Mouse (Mus musculus): Measurements from ENCODE around the gene Supt6. TPM values are rescaled to one million over a fixed set of nuclear protein-coding genes. Genes with fewer than 3 reads are reported as not detected.
A peak's percentile ranks its signal among the peaks of the same experiment; 100 is the strongest.

The Supt6 gene
- polyA plus RNA-seq, 1 experiment from 2014 or later: 15.2 TPM

DNA sequence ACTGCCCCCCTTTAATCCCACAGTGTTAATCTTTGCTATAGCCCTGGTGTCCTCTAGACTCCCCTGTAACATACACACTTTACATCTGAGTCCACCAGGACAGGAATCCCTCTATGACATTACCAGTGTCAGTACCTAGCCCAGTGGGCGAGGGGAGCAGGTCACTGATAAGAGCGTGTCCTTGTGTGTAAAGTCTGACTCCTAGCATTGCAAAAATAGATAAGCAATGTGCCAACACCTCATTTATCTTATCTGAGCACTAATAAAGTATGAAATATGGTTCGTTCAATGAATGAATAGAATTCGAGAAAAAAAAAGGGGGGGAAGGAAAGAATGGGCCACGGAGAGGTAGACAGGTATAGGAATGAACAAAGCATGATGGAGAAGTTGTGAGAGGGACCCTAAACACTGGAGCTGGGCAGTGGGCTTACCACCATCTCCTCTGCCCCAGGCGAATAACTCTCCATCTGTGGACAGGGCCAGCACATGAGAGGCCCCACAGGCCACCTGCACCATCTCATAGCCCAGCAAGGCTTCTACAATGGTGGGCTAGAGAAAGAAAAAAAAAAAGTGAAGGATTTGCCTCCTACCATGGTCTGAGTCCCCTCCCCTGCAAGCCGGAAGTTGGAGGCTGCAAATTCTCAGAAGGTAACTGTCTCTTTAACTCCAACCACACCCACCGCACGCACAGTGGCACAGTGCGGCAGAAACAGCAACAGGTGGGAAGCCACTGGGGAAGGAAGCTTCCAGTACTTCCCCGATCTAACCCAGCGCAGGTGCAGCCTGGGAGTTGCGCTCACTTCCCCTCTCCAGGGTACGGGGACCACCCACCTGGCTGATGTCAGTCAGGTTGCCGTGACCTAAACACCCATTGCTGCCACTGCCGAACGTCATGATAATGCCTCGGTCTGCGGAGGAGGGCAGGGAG lies 77.0 kb downstream of the Supt6 start:
- 47% methylated on average over 19 of the region's 19 CpGs for WGBS (ENCODE audit: insufficient replicate concordance)
- H3K4me1 ChIP-seq (ENCODE audit: control insufficient read depth, insufficient read depth, low read length): peaks cover 16% of the 10 kb centered on the region
- H3K9me3 ChIP-seq (replicated peaks; ENCODE audit: control insufficient read depth, low read length): no peaks in the 10 kb centered on the region
- H3K27me3 ChIP-seq (ENCODE audit: control insufficient read depth, insufficient read depth, low read length): no peaks in the 10 kb centered on the region
- peak overlapping the region; percentile 6; the same call in 1 of the 2 replicates for H3K4me3 ChIP-seq (ENCODE audit: low read depth, low read length)
- H3K4me2 ChIP-seq: peak overlapping the region; percentile 44
- H3K27ac ChIP-seq (ENCODE audit: low read depth, low read length): no peak overlapping the region
- H3K36me3 ChIP-seq (ENCODE audit: control insufficient read depth, insufficient read depth, low read length): no peaks in the 10 kb centered on the region
- ATAC-seq (replicated peaks; ENCODE audit: insufficient number of reproducible peaks, low FRiP score, low TSS enrichment): no peak
- peak overlapping the region; percentile 39; the same call in 1 of the 2 replicates for H3K9ac ChIP-seq (ENCODE audit: low read depth, low read length)

DNA sequence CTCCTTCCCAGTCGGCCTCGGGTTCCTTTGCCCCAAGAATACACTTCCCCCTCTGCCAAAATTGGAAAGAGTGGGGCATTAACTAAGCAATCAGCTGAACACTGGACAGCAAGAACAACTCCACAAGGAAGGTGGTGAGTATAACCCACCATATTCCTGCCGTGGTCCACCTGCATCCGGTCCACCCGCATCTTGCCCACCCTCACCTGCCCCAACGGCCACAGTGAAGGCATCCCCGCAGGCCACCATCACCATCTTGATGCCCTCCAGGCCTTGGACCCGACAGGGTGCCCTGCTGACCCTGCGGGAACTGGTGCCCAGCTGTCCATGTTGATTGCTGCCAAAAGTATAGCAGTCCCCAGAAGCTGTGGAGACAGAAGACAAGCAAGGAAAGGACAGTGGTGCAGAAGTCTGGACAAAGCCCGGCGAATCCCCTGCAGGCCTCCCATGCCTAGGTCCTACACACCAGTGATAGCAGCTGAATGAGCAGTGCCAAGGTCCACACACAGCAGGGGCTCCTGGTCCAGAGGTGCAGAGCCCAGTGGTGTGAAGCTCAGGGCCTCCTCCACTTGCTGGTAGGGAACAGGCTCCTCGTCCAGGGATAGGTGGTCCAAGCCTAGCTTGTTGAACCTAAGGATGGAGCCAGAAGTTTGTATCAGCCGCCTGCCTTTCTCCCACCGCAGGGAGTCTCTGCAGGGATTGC lies 78.4 kb downstream of the Supt6 start:
- Histone ChIP-seq H3K4me1 (ENCODE audit: control insufficient read depth, insufficient read depth, low read length) (peaks cover 30% of the 10 kb centered on the region), H3K36me3 (ENCODE audit: control insufficient read depth, insufficient read depth, low read length) (no peaks in the 10 kb centered on the region), H3K9ac (ENCODE audit: low read depth, low read length) (no peak overlapping the region), H3K27me3 (ENCODE audit: control insufficient read depth, insufficient read depth, low read length) (no peaks in the 10 kb centered on the region), H3K9me3 (replicated peaks; ENCODE audit: control insufficient read depth, low read length) (no peaks in the 10 kb centered on the region), H3K4me3 (ENCODE audit: low read depth, low read length) (no peak overlapping the region), H3K27ac (ENCODE audit: low read depth, low read length) (no peak overlapping the region), H3K4me2 (peak overlapping the region; percentile 10; the same call in 1 of the 2 replicates)
- 89% methylated on average over 14 of the region's 14 CpGs for WGBS (ENCODE audit: insufficient replicate concordance)
- no peak for ATAC-seq (replicated peaks; ENCODE audit: insufficient number of reproducible peaks, low FRiP score, low TSS enrichment)

DNA sequence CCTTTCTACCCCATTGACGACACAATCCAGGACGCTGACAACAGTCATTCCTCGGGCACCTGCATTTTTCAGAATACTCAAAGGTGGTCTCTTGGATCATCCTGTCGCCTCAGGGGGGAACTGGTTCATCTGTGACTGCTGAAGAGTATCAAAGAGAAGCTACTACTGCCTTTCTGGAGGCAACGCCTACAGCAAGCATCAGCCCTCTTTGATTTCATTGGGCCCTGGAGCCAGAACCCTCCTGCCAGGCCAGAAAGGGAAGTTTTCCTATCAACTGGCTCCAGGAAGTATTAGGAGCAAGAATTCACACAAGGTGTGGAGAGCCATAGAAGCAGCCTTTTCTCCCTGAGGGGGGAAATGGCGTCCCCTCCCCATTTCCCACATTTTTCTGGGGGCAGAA lies 79.1 kb downstream of the Supt6 start:
- no peak for ATAC-seq (replicated peaks; ENCODE audit: insufficient number of reproducible peaks, low FRiP score, low TSS enrichment)
- 0 out of 2 replicates have a peak, but pooled peaks cover 5% of the 10 kb centered on the region for H3K36me3 ChIP-seq (ENCODE audit: control insufficient read depth, insufficient read depth, low read length)
- no peaks in the 10 kb centered on the region for H3K9me3 ChIP-seq (replicated peaks; ENCODE audit: control insufficient read depth, low read length)
- no peak overlapping the region for H3K27ac ChIP-seq (ENCODE audit: low read depth, low read length)
- H3K9ac ChIP-seq (ENCODE audit: low read depth, low read length): no peak overlapping the region
- H3K27me3 ChIP-seq (ENCODE audit: control insufficient read depth, insufficient read depth, low read length): no peaks in the 10 kb centered on the region
- H3K4me2 ChIP-seq: no peak overlapping the region
- H3K4me1 ChIP-seq (ENCODE audit: control insufficient read depth, insufficient read depth, low read length): peaks cover 35% of the 10 kb centered on the region
- 55% methylated on average over 6 of the region's 6 CpGs for WGBS (ENCODE audit: insufficient replicate concordance)
- H3K4me3 ChIP-seq (ENCODE audit: low read depth, low read length): no peak overlapping the region

DNA sequence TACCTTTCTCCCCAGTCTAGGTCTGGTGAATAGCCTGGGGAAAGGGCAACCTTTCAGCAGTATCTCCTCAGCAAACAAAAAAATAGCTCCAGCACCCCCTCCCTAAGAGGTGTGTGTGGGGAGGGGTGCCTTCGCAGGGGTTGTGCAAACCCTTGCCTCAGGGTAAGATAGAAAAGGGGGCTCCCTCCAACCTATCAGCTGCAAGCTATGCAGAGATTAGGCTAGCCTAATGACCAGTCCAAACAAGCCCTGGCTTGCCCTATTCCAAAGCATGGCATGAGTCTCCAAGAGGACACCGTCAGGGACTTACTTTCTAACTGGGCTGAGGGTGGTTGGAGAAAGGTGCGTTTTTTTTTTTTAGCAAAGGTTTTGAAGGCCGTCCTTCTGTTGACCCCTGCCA lies 79.6 kb downstream of the Supt6 start:
- no peak for ATAC-seq (replicated peaks; ENCODE audit: insufficient number of reproducible peaks, low FRiP score, low TSS enrichment)
- WGBS (ENCODE audit: insufficient replicate concordance): 42% methylated on average over 4 of the region's 4 CpGs
- H3K4me1 ChIP-seq (ENCODE audit: control insufficient read depth, insufficient read depth, low read length): peaks cover 35% of the 10 kb centered on the region
- H3K9me3 ChIP-seq (replicated peaks; ENCODE audit: control insufficient read depth, low read length): no peaks in the 10 kb centered on the region
- peak overlapping the region; percentile 97 for H3K27ac ChIP-seq (ENCODE audit: low read depth, low read length)
- H3K9ac ChIP-seq (ENCODE audit: low read depth, low read length): peak overlapping the region; percentile 73
- H3K36me3 ChIP-seq (ENCODE audit: control insufficient read depth, insufficient read depth, low read length): peaks cover 6% of the 10 kb centered on the region; the same call in 1 of the 2 replicates
- peak overlapping the region; percentile 96 for H3K4me2 ChIP-seq
- H3K27me3 ChIP-seq (ENCODE audit: control insufficient read depth, insufficient read depth, low read length): no peaks in the 10 kb centered on the region
- peak overlapping the region; percentile 99 for H3K4me3 ChIP-seq (ENCODE audit: low read depth, low read length)

DNA sequence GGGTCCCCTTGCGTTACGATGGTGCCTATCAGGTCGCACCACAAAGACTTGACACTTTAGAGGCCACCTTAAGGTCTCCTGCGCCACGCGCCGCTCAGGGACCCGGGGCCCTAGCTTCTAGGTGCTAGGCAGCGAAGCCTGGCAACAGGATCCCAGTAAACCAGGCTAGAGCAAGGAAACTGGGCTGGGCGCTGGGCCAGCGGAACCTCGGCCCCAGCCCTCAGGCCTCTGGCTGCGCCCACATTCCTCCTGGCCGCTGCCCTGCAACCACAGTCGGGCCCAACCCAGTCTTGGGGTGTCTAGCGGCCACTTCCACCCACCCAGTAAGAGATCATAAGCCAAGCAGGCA lies 80.1 kb downstream of the Supt6 start:
- WGBS (ENCODE audit: insufficient replicate concordance): 5% methylated on average over 16 of the region's 16 CpGs
- H3K9me3 ChIP-seq (replicated peaks; ENCODE audit: control insufficient read depth, low read length): no peaks in the 10 kb centered on the region
- ATAC-seq (replicated peaks; ENCODE audit: insufficient number of reproducible peaks, low FRiP score, low TSS enrichment): no peak

DNA sequence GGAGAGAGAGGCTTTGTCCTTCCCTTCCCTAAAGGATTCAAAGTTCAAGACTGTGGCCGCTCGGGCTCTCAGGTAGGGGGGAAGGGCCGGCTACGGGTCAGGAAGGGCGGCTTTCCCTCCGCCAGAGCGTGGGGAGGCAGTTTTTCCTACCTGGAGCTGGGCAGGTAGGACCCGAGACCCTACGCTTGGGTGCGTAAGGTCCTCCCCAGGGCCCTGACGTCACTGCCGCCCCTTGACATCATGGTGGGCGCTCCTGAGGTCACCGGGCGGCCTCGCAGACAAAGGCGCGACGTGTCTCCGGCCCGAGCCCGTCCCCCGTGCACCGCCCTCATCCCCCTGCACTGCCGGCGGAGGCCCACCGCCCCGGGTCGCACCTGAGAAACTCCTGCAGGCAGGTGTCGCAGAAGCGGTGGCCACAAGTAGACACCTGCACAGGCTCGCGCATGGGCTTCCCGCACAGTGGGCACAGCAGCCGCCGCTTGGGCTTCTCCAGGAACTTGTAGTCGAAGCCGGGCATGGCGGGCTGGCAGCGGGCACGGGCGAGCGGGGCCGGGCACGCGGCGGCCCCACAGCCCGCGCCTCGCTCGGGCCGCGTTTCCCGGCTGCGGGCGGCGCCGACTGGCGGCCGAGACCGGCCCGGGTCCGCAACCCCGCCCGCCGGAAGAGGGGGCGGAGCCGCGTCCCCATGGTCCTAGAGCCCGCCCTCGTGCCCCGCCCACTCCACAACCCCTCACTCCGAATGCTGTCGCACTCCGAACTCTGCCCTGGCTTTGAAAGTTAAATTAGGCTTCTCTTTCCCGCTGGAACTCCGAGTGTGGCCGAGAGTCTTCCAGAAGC lies 80.6 kb downstream of the Supt6 start, which contains the start of gene Traf4:
Traf4 (minus strand) TSS at position 666 of the 837 bp plus-strand sequence.
- H3K4me3 ChIP-seq (ENCODE audit: low read depth, low read length): peak within 1 kb of the TSS; percentile 99
- under 1% methylated on average over 64 of the region's 78 CpGs for WGBS (ENCODE audit: insufficient replicate concordance)
- H3K4me2 ChIP-seq: peak within 1 kb of the TSS; percentile 96
- peak within 1 kb of the TSS; percentile 97 for H3K27ac ChIP-seq (ENCODE audit: low read depth, low read length)
- peak; percentile 83 for ATAC-seq (replicated peaks; ENCODE audit: insufficient number of reproducible peaks, low FRiP score, low TSS enrichment)
- H3K9ac ChIP-seq (ENCODE audit: low read depth, low read length): peak within 1 kb of the TSS; percentile 98
- peaks cover 16% of the 10 kb centered on the region for H3K36me3 ChIP-seq (ENCODE audit: control insufficient read depth, insufficient read depth, low read length)
- no peaks in the 10 kb centered on the region for H3K27me3 ChIP-seq (ENCODE audit: control insufficient read depth, insufficient read depth, low read length)
- H3K9me3 ChIP-seq (replicated peaks; ENCODE audit: control insufficient read depth, low read length): no peaks in the 10 kb centered on the region
- H3K4me1 ChIP-seq (ENCODE audit: control insufficient read depth, insufficient read depth, low read length): peaks cover 35% of the 10 kb centered on the region

More for the DNA sequence above, 80.1 kb downstream of the Supt6 start:
- H3K4me2 ChIP-seq: peak overlapping the region; percentile 96
- peaks cover 10% of the 10 kb centered on the region for H3K36me3 ChIP-seq (ENCODE audit: control insufficient read depth, insufficient read depth, low read length)
- peak overlapping the region; percentile 99 for H3K4me3 ChIP-seq (ENCODE audit: low read depth, low read length)
- H3K27ac ChIP-seq (ENCODE audit: low read depth, low read length): peak overlapping the region; percentile 97
- H3K9ac ChIP-seq (ENCODE audit: low read depth, low read length): peak overlapping the region; percentile 73
- H3K27me3 ChIP-seq (ENCODE audit: control insufficient read depth, insufficient read depth, low read length): no peaks in the 10 kb centered on the region
- H3K4me1 ChIP-seq (ENCODE audit: control insufficient read depth, insufficient read depth, low read length): peaks cover 35% of the 10 kb centered on the region

DNA sequence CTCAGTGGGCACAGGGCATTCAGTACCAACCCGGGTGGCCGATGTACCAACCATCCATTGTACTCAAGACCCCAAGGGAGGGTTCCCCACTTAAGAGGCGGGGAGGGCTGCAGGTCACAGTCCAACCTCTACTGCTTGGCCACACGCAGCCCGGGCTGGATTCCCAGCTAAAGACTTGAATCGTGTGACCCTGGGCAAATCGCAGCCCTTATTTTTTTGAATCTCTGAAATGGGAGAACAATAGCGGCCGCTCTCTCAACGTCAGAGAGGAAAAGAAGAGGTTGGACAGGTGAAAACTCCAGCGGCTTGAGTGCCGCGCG lies 81.2 kb downstream of the Supt6 start:
- Histone ChIP-seq H3K4me3 (ENCODE audit: low read depth, low read length) (peak overlapping the region; percentile 99), H3K36me3 (ENCODE audit: control insufficient read depth, insufficient read depth, low read length) (peaks cover 18% of the 10 kb centered on the region), H3K27me3 (ENCODE audit: control insufficient read depth, insufficient read depth, low read length) (no peaks in the 10 kb centered on the region), H3K4me1 (ENCODE audit: control insufficient read depth, insufficient read depth, low read length) (peaks cover 35% of the 10 kb centered on the region), H3K9me3 (replicated peaks; ENCODE audit: control insufficient read depth, low read length) (no peaks in the 10 kb centered on the region), H3K4me2 (peak overlapping the region; percentile 96), H3K9ac (ENCODE audit: low read depth, low read length) (peak overlapping the region; percentile 98), H3K27ac (ENCODE audit: low read depth, low read length) (peak overlapping the region; percentile 97)
- 0% methylated on average over 14 of the region's 14 CpGs for WGBS (ENCODE audit: insufficient replicate concordance)
- no peak for ATAC-seq (replicated peaks; ENCODE audit: insufficient number of reproducible peaks, low FRiP score, low TSS enrichment)

Data from heart, embryonic 11.5 days (tissue).